Mouse (Mus musculus) testis, postnatal 14 days (tissue): Measurements from ENCODE around the gene Fgfr2.

Source experiments
- DNase-seq: peaks from one replicate; pipeline ENCODE4 v3.0.0; 2021; ENCODE audit warnings: low spot score

Gene Fgfr2

GRCm38 (mm10) chr7:130263233-130263594 is 2859.9 kb downstream of the Fgfr2 start:
- DNase-seq = no peak

DNA sequence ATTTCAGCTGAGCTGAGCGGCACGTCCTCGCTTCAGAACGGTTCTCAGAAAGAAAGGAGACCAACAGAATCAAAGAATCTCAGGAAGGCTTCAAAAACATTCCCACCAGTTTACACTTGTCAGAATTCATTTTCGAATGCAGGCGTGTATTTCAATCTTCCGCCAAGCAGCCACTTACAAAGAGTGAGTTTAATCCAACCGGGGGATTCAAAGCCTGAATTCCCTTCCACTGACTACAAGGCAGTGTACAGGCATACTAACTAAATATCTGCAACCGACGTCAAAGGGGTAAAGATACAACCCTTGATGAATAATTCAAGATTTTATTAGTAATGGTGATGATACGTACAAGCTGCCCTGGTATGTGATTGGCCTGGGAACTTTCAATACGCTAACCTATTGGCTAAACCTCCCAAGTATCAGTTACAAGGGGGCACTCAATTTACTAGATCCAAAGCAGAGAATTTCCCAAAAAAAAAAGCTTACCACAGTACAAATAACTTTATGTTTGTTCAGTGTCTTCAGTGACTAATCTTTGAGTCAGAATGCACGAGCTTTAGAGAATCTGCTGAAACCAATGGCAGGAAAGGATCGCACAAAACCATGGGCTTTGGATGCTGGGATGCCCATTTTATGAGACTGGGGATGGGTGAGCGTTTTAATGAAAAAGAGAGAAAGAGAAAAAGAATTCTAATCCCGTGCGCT is 2860.5 kb downstream of the Fgfr2 start:
- DNase-seq = no peak

DNA sequence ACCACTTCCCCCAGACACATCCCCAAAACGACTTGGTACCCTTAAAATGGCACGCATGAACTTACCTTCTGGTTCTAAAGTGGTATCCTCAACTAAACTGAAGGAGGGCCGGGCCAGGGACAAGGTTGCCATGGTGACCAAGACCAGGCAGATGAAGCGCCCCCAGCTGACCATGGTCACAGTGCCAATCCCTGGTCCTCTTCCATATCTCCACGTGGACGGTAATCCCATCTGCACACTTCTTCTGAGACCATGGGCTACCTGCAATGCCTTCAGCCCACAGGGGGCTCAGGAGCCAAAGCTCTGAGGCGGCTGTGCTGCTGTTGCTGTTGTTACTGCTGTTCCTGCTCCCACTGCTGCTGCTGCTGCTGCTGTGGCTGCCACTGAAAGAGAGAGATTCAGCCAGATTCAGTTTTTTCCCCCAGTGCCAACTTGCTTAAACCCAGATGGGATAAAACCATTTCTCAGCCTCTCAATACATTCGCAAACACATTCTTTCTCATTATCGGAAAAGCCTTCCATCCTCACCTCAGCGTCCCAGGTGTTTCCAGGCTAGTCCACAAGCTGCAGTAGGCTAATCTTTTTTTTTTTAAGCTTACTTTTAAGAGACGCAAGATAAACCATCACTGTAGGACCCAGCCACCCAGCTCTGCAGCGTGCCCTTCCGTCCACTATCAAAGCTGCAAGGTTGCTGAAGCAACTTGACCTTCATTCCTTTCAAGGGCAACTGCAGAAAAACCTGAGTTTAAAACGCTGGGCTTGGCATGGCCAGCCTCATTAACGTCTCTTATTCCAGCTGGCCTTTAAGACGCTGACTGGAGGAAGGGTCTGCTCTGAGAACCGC is 2861.2 kb downstream of the Fgfr2 start:
- no peak for DNase-seq

DNA sequence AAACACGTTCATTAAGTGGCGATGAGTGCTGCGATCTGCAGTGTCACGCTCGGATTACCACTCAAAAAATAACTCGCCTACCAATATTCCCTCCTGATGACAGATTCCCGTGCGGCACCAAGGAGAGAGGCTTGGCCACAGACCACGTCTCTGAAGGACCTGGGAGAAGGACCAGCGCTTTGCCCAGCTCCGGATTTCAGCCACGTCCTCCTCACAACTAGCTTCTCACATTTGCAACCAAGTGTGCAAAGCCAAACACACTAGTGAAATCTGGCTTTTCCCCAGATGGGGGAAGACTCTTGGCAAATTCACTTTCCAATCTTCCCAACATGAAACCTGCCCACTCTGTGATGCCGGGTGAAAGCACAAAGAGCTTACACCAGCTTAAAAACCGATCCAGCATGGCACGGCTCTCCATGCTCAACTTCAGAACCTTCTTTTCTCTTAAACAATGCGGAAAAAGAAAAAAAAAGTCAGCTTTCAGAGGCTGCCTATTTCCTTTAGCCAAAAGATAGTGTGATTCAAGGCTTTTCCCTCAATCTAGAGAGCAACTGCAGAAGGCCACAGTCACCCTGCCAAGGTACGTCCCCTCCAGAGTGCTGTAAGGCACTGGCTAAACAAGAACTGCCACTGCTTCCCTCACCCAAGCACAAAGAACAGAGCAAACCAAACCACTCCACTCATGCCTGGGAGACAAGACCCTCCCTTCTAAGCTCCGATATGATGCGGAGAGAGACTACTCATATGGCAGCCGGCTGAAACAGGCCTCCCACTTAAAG is 2862.1 kb downstream of the Fgfr2 start:
- DNase-seq = no peak

DNA sequence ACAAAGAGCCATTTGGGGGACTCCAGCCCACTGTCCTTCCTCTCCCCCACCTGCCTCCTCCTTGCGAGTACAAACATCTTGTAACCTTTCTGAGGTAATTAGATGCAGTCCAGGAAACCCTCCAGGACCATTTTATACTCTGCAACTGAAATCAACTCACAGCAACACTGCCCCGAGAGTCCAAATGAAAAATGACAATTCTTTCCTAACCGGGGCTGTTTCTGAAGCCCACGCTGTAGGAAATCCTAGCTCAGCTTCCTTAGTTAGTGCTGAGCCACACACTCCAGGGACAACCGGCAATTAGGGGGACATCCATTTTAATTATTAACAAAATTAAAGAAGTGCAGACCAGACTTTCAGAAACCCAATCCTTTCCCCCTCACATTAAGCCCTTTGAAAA is 2863.1 kb downstream of the Fgfr2 start:
- DNase-seq = no peak

DNA sequence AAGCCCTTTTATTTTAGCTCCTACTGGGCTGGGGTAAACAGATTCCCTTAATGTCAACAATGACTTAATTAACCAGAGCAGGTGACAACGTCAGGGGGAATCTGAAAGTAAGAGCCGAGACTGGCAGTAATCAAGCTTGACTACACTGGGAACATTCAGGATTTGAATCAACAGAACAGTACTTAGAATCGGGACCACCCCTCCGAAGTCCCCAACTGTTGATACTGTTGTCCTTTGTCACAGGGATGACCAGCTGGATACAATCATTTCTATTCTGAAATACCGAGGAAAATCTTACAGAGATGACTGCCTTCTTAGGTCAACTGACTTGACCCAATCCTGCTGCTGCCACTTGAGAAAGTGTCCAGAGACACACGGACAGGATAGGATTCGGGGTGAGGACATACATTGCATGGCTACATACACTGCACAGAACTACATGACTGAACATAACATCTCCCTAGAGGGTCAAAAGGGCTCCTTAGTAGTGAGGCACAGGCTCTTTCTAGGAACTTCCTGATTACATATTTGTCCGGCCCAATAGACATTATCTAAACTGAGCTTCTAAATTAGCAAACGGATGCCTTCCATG is 2864.3 kb downstream of the Fgfr2 start:
- no peak for DNase-seq

DNA sequence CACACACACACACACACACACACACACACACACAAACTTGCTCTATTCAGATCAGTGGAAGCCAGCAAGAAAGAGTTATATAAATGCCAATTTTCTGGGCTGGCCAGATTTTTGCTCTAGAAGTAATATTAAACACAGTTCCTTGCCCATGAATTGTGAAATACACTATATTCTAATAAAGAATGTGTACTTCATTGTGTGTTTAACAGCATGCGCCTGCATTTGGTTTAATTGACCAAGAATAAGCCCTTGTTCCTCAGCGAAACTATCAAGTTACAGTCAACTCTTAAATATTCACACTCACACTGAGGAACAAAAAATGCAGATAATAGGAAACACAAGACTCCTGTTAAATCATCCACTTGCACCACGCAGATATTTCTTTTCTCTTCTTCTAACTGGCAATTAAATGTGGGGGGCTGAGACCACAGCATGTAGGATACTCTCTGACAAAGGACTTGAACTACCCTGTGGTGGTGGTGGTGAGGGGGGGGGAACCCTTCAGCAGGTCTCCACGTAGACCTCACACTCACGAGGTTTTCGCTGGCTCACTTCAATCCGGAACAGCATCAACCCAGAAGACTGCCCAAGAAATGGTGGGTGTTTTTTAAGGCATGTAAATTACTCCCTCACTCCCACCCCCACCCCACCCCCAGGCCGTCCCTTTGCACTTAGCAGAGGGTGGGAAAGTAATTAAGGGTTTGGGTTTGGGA is 2865.0 kb downstream of the Fgfr2 start:
- DNase-seq = no peak

DNA sequence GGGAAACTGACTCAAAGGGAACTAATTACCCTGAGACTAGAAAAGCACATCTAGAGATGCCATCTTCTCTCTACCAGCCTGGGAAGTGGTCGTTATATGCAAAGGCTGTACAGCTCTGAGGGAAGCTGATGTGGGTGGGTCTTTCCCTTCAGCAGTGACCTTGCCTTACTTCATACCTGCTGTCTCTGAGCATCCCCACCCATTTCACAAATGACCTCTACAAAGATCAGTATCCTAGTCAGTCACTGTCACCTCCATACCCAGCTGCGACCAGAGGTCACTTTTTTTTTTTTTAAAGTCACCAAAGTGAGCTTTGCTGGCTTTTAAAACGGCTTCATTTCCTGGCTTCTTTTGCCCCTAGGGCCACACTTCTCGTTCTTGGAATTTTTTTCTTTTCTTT is 2869.9 kb downstream of the Fgfr2 start:
- DNase-seq = no peak

DNA sequence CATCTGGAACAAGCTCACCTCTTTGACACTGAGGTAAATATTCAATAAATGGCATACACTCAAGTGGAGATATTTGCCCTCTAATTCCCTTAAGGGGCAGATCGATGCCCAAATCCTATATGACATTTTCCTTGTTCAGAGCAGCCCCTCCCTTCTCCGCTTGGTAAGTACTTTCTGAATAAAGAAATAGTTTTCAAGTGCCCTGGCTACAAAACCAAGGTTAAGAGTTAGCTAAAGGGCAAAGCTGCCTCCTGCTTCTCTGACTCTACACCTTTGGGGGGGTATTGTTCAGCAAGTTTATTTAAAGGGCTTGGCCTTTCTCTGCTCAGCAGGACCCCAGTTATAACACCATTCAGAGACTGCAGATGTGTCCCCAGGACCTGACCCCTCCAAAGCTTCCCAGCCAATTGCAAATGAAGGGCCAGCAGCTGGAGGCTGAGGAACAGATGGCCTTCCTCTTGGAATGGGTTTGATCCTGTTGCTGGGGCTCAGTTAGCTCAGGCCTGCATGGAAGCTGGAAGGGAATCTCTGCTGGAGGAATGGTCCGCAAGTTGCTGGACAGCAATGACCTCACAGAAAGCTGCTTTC is 2871.1 kb downstream of the Fgfr2 start:
- no peak for DNase-seq

- no peak for DNase-seq
Measured at GRCm38 (mm10) chr7:130250994-130251393, 2872.2 kb downstream of the Fgfr2 start.

GRCm38 (mm10) chr7:130248403-130248802 is 2874.7 kb downstream of the Fgfr2 start:
- no peak for DNase-seq

GRCm38 (mm10) chr7:130247831-130248230 is 2875.3 kb downstream of the Fgfr2 start:
- DNase-seq = no peak

GRCm38 (mm10) chr7:130246483-130246882 is 2876.7 kb downstream of the Fgfr2 start:
- DNase-seq = no peak

- no peak for DNase-seq
Measured at GRCm38 (mm10) chr7:130244545-130244944, 2878.6 kb downstream of the Fgfr2 start.

- DNase-seq = no peak
Measured at GRCm38 (mm10) chr7:130243811-130244210, 2879.3 kb downstream of the Fgfr2 start.

DNA sequence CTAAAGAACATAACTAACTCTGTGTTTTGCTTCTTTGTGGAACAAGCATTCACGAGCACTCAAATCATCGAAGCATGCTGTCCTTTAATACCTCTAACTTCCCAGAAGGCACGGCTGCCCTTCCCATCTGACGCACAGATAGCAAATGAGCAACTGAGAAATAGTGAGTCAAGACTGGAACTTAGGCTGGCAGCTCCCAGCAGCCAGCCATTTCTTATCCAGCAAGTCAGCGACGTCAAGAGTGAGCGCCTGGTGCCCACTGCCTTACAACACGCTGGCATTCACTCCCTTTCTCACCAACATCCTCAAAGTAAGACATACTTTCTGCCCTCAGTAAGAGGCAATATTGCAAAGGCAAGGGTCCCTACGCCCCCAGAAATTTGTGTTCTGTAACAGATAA is 2883.0 kb downstream of the Fgfr2 start:
- no peak for DNase-seq

GRCm38 (mm10) chr7:130237244-130237643 is 2885.9 kb downstream of the Fgfr2 start:
- DNase-seq = no peak

- no peak for DNase-seq
Measured at GRCm38 (mm10) chr7:130233777-130234176, 2889.4 kb downstream of the Fgfr2 start.

GRCm38 (mm10) chr7:130230034-130230433 is 2893.1 kb downstream of the Fgfr2 start:
- DNase-seq = no peak

DNA sequence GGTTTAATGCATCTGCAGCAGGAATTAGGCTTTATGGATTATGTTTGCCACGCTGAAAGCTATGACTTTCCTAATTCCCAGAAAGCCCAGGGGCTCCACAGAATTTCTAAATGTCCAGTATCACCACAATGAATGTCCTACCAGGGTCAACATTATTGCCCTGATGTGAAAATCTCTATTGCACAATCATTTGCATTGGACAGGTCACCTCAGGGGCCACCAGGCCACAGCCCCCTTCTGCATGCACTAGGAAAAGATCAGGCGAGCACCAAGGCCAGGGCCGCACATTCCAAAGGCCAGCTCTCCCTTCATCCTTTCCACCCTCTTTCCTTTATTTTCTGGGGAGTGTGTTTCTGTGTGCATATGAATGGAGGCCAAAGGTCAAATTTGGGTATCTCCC is 2897.9 kb downstream of the Fgfr2 start:
- DNase-seq = no peak

GRCm38 (mm10) chr7:130222633-130223354 is 2900.4 kb downstream of the Fgfr2 start:
- no peak for DNase-seq
